Mouse (Mus musculus): ENCODE results near the gene Cfap99.

Gene Cfap99

DNA sequence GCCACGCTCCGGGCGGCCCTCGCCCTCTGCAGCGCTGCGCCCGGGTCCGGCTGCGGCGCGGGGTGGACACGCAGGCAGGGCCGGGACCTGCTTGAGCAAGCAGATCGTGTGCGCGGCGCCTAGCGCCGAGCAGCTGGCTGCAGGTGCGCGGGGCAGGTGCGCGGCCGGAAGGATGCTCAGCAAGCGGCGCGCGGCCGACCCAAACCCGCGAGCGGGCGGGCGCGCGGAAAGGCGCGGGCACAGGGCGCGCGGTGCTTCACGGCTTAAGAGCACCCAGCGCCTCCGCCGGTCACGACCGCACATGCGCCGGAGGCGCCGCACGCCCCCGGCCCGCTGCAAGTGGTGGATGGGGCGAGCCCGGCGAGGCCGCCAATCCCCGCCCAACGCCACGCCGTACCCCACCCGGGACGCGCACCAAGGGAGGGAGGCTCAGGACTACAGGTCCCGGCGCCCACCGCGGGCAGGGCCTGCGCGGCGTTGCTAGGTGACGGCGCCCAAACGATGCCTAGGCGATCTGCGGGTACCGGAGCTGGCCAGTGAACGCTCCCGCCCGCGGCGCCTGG, at the start of gene Cfap99, which contains the start of gene Zfyve28:
Cfap99 (plus strand) TSS at position 447 of the 563 bp plus-strand sequence.
Zfyve28 (minus strand) TSS at position 296 of the 563 bp plus-strand sequence.
- DNase-seq (ENCODE audit: low read depth, low spot score): peak; percentile 54

DNA sequence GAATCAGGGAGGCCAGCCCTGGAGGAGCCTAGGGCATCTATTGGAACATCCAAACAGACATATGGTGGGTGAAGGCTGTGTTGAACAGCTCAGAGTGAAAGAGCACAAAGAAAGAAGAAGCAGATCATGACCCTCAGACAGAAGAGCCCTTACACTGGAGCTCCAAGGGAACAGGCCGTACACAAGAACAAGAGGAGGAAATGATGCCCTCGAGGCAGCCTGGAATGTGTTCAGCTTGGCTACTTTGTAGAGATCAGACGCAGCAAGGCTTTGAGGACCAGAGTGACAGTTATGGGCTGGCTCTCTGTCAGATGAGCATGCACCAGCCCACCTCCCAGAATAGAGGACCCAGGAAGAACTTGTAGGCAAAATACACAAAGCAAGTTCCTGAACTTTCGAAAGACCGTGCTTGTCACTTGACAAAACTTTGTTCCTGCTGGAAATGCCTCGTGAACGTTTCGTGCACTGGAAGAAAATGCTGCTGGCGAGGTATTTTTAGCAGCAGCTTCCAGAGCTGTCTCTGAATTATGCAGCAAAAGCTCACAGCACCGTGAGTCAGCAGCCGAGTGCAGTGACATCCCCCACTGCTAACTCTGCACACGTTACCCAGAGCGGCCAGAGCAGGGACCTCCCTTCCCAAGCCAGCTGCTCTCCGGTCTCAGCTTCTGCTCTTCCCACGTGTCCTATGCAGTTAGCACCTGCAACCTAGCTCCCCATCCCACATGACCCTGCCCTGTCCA, 46.0 kb upstream of the Cfap99 start:
- no peak for DNase-seq (ENCODE audit: low read depth, low spot score)

DNA sequence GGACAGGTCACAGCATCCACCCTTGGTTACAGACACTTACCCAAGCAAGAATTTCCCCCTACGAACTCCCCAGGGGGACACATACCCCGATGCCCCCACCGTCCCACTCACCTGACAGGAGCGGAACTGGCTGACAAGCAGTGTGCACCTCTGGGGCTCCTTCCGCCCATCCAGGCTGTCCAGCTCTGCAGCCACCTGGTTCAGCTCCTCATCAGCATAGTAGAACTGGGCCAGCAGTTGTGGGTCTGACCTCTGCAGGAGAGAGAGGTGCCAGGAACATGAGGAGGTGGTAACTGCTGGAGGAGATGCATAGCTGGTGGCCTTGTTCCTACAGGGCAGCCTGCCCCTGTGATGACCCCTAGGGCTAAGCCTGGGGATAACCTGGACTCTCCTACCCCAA, 45.3 kb upstream of the Cfap99 start:
- no peak for DNase-seq (ENCODE audit: low read depth, low spot score)

DNA sequence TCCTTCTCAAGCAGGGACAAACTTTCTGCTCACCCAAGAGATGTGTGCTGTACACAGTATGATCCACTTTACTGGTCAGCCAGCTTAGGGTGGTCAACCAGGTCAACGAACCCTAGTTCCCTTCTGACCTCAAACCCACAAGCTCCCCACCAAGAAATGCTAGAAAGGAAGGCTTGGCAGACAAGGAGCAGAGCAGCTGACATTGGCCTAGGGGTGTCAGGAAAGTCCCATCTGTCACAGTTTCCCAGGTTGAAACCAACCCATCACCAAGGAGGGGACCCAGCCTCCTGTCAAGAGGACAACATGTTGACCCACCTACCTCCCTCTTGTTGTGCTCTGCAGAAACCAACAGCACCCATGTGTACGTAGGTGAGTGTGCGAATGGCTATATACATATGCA, 42.0 kb upstream of the Cfap99 start:
- DNase-seq (ENCODE audit: low read depth, low spot score): no peak

DNA sequence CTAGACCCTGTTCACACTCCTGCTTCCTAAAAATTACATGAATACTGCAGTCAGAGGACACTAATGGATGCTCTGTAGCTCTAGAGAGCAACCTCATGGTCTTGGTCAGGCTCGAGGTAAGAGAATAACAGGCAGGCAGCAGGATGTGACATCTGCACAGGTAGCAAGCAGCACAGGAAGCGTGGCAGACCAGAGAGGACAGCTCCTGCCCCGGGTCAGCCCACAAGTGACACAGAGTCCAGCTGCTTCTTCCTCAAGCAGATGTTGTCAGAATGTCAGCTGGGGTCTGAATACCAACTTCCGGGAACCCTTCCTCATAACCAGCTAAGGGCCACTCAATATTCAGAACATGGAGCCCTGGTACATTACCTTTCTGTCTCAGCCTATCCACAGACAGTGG, 39.3 kb upstream of the Cfap99 start:
- no peak for DNase-seq (ENCODE audit: low read depth, low spot score)

DNA sequence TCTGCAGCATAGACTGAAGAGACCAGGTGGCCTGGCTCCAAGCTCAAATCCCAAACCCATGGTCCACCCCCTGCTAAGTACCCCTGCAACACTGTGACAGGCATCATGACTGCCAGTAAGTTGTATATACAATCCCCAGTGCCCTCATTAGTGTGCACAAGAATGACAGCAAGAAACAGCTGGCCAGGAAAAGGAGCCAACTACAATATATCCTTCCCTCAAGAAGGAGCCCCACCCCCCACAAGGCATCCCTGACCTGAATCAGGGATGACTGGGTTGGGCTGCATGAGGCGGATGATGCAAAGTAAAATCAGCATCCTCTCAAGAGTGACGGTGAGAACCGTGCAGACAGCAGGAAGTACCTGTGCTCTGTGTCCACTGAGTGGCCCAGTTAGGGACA, 38.3 kb upstream of the Cfap99 start:
- no peak for DNase-seq (ENCODE audit: low read depth, low spot score)

DNA sequence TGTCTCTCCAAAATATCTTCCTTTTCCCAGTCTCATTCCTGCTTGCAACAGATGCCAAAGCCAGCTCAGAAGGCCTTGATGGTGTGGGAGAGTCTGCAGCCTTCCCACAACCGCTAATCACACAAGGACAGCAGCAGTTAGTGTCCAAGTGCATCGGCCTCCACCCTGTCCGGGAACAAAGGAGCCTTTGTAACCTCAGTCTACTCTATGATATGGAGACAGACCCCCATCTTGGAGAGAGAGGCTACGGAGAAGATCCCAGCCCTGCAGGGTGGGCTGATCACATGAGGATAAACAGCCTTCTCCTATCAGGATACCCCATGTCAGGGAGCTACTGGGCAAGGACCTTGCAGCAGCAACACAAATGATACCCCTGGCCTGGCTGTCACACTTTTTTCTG, 36.6 kb upstream of the Cfap99 start:
- no peak for DNase-seq (ENCODE audit: low read depth, low spot score)

DNA sequence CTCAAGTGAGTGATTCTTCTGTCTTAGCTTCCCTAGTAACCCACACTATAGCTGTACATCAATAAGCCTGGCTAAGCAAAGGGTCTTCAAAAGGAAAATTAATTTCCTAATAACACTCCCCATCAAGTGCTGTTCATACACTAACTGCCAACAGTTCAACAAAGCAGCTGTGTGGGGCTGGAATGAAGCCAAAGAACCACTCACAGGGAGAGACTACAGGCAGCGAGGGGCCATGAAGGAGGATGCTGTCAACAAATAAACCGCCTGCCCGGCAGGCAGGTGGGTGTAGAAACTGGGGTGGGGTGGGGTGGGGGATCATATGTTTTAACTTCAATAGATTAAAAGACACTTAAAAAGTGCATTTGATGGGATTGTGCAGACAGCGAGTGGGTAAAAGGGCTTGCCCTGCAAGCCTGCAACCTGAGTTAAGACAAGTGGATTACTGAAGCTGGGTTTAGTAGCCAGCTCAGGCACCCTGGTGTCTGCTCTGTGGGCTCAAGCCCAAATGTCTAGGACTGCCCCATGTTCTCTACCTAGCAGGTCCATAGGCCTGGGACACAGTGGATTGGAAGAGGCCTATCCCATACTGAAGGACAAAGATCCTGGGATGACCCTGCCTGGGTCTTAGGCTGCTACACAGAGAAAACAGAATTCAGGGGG, 36.0 kb upstream of the Cfap99 start:
- DNase-seq (ENCODE audit: low read depth, low spot score): no peak

DNA sequence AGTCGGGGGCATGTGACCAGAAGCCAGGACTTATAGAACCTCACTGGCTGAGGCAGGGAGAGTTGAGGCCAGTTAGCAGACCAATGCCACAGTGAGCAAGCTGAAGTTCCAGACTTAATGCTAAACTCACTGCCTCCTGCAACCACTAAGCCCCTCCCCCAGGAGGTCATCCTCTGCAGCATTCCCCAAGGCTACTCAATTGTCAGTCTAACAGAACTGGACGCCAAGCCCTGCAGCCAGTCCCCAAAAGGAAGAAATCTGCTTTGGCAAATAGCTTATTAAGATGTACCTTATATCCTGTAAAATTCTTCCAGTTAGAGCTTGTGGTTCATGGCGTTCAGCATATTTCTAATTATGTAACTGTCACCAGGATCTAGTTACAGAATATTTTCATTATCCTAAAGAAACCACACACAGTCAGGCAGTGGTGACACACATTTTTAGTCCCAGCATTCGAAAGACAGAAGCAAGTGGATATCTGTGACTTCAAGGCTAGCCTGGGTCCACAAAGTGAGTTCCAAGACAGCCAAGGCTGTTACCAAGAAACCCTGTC, 35.4 kb upstream of the Cfap99 start:
- DNase-seq (ENCODE audit: low read depth, low spot score): no peak

DNA sequence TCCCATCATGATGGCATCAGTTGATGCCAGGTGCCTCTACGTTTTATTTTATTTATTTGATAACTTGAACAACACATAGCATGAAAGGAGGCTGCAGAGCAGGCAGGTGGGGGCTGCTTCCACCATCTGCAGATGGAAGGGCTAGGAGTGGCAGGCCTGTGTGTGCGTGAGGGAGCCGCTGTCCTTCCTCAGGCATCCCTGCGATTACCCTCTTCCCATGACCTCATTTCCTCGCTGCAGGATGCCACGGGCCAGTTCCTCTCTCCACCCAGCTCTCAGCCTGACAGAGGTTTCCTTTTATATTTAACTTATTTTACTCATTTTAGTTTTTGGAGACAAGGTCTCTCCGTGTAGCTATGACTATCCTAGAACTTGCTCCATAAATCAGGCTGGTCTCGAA, 34.1 kb upstream of the Cfap99 start:
- DNase-seq (ENCODE audit: low read depth, low spot score): no peak

DNA sequence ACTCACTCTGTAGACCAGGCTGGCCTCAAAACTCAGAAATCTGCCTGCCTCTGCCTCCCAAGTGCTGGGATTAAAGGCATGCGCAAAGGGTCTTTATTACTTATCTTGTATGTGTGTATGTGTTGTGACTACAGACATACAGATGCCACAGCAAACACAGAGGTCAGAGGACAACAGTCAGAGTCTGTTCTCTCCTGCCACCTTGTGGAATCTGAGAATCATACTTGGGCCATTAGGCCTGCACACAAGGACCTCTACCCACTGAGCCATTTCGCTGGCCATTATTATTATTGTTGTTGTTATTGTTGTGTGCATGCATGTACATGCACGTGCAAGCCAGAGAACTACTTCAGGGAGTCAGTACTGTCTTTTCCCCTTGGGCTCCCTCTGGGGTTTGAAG, 33.2 kb upstream of the Cfap99 start:
- peak; percentile 53 for DNase-seq (ENCODE audit: low read depth, low spot score)

DNA sequence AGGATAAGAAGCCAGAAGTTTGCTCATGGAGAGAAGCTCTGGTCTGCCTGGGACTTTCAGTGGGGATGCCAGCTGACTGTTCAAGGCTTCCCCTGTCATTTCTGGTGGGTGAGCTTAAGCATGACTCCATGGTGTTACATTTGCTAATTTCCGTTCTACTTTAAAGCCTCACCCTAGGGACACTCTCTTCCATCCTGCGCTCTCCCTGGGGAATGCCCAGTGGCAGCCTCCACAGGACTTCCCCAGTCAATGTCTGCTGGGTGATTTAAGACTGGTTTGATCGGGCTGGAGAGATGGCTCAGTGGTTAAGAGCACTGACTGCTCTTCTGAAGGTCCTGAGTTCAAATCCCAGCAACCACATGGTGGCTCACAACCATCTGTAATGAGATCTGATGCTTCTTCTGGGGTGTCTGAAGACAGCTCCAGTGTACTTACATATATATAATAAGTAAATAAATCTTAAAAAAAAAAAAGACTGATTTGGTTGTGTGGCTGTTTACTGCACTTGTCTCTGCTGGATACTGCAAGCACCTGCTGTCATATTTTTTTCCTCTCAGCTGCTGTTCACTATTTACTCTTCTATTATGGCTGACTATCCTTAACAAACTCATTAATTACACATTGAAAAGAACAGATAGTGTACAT, 29.1 kb upstream of the Cfap99 start:
- DNase-seq (ENCODE audit: low read depth, low spot score): no peak

DNA sequence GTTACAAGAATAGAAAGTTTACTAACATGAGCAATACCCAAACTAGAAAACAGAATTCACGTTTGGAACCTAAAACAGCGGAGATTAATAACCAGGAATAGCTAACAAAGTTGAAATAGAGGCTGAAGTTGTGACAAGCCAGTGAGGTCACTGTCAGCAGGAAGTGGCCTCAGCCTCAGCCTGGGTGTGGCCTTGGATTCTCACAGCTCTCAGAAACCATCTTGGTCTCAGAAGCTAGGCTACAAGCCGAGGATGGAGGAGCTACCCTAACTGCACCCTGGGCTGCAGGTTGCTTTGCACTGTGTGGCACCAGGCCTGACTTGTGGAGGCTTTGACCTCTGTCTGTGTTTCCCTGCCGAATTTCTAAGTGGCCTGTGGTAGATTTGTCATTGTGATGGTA, 22.3 kb upstream of the Cfap99 start:
- no peak for DNase-seq (ENCODE audit: low read depth, low spot score)

DNA sequence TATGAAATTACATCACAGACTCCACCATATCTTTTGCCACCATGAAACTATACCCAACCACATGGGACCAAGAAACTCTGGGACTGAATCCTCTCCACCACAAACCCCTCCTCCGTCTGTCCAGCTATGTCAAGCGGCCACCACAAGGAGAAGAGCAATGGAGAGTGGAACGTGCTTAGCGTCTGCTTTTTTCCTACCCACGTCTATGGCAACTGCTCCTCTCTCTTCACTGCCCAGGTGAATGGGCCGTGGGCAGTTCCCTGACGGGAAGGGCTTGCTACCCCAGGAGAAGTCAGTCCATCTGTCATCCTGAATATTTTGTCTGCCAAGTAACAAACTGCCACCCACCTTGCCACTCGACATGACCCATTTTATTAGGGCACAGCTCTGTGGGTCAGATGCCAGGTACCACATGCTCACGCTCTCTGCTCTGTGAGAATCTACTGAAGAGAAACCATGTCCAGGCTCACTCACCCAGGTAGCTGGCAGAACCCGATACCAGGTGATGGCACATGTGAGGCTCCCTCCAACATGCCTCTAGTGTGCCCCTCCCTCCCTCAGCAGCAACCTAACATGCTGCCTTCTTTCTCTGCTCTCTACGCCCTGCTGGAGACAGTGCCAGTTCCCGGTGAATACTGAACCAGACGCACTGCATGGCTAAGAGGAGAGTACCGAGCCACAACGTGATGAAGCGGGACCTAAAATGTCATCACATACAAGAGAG, 19.0 kb upstream of the Cfap99 start:
- no peak for DNase-seq (ENCODE audit: low read depth, low spot score)

DNA sequence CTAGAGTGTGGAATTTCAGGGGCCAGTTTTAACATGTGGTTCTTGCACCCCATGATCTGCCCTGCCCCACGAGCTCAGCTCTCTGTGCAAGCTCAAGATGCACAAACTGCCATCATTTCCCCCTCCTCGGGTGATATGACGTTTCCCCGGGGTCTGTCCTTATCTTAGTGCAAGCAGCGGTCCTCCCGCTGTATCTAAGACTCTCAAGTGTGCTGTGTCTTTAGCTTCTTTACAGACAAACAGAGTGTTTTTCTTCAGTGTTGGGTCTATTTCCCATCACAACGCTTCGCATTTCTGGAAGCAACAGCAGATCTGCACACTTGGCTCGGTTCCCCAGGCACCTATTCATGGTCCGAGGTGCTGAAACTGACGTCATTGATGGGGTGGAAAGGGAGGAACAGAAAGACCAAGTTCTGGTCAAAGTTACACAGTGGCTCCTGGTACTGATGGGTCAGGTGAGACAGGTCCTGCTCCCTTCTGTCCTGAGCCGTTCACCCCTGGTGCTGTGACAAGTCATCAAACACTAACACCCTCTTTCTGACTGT, 18.4 kb upstream of the Cfap99 start:
- DNase-seq (ENCODE audit: low read depth, low spot score): no peak

DNA sequence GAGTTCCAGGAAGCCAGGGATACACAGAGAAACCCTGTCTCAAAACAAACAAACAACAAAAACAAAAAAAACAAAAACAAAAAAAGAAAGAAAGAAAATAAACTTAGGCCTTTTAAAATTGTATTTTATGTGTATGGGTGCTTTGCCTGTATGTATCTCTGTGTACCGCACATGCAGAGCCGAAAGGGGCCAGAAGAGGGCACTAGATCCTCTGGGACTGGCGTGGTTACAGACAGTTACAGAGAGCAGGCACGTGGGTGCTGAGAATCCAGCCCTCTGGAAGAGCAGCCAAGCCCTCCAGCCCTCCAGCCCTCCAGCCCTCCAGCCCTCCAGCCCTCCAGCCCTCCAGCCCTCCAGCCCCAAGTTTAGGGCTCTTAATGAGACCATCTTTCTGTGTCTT, 16.7 kb upstream of the Cfap99 start:
- peak; percentile 71 for DNase-seq (ENCODE audit: low read depth, low spot score)

DNA sequence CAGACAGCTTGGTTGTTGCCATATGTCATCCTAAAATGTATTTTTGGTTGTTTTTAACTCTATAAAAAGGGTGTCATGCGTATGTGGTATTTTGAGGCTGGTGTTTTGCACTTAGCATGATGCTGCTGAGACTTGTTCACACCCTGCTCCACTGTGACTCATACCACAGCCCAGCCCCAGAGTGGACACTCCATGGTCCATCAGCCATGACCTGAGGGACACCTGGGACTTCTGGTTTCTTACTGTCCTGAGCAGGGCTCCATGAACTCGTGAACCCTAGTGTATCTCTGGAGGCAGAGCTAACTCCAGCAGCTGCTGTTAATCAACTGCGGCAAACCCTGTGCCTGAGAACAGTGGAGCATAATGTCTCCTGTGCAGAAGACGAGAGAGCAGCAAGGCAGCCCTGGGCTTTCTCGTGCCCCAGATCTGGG, 15.1 kb upstream of the Cfap99 start:
- DNase-seq (ENCODE audit: low read depth, low spot score): no peak

DNA sequence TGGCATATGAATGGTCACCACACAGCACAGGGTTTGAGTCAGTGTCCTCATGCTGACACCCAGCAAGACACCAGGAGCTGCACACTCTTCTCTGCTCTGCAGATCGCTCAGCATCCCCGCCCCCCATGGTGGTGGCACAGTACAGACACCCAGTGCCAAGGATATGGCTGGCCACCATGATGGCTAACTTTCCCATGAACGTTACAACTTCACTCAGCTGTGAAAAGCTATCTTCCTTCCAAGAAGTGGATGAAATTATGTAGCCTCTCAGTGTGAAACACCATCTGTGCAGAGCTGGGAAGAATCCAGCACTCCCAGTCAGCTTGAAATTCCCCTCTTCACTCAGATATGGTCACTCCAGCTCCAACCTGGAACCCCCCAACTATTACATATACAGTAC, 14.1 kb upstream of the Cfap99 start:
- DNase-seq (ENCODE audit: low read depth, low spot score): no peak

DNA sequence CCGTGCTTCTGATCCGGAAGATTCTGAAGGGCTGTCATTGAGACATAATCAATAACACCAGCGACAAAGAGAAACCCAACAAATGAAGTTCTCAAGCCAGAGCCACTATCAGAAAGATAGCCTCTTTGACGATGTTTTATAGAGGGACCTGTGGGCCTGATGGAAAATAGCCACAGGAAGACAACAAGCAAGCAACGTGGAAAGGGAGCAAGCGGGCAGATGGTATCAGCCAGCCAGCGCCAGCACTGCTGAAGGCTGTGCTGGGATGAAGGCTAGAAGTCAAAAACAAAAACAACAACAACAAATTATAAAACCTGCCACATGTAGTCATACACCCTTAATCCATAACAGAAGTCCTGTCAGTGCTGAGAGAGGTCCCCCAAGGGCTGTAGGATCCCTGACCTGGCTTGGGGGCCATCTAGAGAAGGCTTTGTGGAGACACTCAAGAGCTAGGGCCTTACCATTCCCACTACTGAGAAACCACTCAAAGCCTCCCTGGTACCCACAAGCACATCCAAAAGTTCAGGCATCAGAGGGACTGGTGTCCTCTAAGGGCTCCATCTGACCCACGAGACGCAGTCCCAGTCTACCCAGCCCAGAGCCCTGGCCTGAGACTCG, 13.6 kb upstream of the Cfap99 start:
- DNase-seq (ENCODE audit: low read depth, low spot score): no peak

DNA sequence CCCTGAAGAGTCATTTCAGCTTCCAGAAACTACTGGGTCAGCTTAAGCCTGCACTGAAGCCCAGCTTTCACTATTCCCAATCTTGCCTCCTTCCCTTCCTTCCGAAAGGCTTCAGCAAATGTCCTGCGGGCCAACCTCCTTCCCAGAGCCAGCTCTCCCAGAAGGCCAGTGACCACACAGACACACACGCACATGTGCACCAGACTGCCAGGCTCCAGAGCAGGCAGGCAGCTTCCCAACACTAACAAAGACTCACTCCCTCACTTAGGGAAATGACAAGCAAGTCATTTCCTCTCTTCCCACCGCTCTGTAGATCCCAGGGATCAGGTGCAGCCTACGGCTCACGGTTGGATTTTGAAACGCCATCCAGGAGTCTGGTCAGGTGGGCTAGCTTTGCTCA, 12.2 kb upstream of the Cfap99 start:
- no peak for DNase-seq (ENCODE audit: low read depth, low spot score)

DNA sequence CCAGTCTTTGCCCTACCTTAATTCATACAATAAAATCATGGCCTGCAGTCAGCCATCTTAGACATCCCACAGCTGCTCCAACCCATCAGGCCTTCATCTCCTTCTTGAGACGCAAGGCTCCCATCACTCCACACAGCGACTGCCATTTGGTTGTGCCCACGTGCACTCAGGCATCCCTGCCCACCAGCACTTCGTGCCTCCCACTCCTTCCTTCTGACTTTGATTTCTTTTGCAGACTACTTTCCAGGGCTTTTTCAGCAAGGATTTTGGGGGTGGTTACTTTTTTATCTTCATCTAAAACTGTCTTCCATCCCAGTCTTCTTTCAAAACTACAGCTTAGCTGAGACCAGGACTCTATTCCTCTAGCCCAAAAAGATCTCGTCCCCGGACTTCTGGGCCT, 11.7 kb upstream of the Cfap99 start:
- DNase-seq (ENCODE audit: low read depth, low spot score): no peak
